8 mouse cellular contexts compared by ENCODE assay signal in the genomic region with DNA sequence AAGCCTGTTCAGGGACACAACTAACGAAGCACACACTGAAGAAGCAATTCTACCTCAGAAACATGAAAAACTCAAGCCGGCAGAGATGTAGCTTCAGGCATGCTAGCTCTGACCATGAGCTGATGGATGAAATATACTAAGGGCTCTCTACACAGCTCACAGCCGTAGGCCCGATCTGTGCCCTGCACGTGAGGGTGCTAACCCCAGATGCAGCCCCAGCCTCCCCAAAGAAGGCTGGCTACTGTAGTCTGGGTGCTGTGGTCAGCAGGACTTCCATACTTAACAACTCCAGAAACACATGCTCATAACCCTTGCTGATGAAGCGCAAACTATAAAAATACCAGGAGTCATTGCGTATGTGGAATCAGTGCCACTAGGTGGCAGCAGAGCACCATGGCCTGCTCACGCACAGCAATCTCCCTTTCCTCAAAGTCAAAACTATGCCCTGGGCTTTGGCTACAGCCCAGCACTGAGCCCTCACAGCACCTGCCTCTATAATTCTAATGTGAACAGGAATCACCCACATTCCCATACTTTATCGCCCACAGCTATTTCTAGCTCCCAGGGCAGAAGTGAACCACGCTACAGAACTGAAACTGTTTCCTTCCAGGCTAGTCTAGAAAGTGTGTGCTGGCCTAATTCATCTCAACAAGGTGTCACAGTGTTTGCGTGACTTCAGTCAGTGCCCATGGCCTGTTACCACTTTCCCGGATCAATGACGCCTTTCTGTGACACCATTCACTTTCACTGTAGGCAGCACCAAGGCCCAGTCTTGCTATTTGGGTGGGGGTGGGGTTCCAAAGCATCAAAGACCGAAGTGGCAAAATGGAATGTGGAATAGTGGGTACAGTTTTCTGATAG.
DNase-seq lines count a peak whose midpoint lies in the region; ATAC-seq and TF ChIP-seq lines count a peak whose summit lies in the region.

No protein-coding gene starts in this region.

- H3K4me1 ChIP-seq in hindbrain, embryonic 14.5 days (replicated peaks; ENCODE audit: control insufficient read depth, insufficient read depth, low read length) = no peaks in the 10 kb centered on the region
- H3K4me1 ChIP-seq in megakaryocyte, embryonic 14.5 days = peaks cover 15% of the 10 kb centered on the region

- H3K36me3 ChIP-seq in hindbrain, embryonic 14.5 days (replicated peaks; ENCODE audit: control insufficient read depth, insufficient read depth) = no peaks in the 10 kb centered on the region
- no peaks in the 10 kb centered on the region for H3K36me3 ChIP-seq in megakaryocyte, embryonic 14.5 days (replicated peaks; ENCODE audit: low read length)

- DNase-seq in Patski (ENCODE audit: low read depth, low spot score) = peak; percentile 43
- DNase-seq in cerebellum, adult 9-11 months = peak; percentile 87
- peak; percentile 63 to 81 for DNase-seq in frontal cortex, postnatal 14 days (ENCODE audit: low spot score in 2 of 2)
- peak; percentile 94 for DNase-seq in hindbrain, embryonic 14.5 days (ENCODE audit: low spot score)
- DNase-seq in layer of hippocampus, postnatal 14 days (ENCODE audit: low spot score in 2 of 2) = peak; percentile 87 to 90
- DNase-seq in right cerebral cortex, adult 2 months (ENCODE audit: low spot score in 2 of 2) = peak; percentile 91 to 93
- DNase-seq in urinary bladder, adult 2 months (ENCODE audit: low spot score) = peak; percentile 59

- H3K27me3 ChIP-seq in Patski = no peaks in the 10 kb centered on the region
- H3K27me3 ChIP-seq in hindbrain, embryonic 14.5 days (ENCODE audit: control insufficient read depth, insufficient read depth, low read length) = no peaks in the 10 kb centered on the region
- H3K27me3 ChIP-seq in megakaryocyte, embryonic 14.5 days (replicated peaks) = peaks cover 24% of the 10 kb centered on the region

- H3K27ac ChIP-seq in hindbrain, embryonic 14.5 days = no peak overlapping the region

- no peak overlapping the region for H3K9ac ChIP-seq in hindbrain, embryonic 14.5 days

- POLR2A ChIA-PET in Patski (lab: Charles Lee) = interaction anchor here (2.4 kb wide), 1 partner anchor 185 kb away, joined by 5 read pairs; no protein-coding TSS in a partner anchor

- H3K9me3 ChIP-seq in hindbrain, embryonic 14.5 days (ENCODE audit: control insufficient read depth, low read length) = no peaks in the 10 kb centered on the region
- no peaks in the 10 kb centered on the region for H3K9me3 ChIP-seq in megakaryocyte, embryonic 14.5 days

- in situ Hi-C loops in Patski (cut with MboI; ENCODE audit: low pct_unique_long_range_greater_than_20kb) = loop anchor here (5.0 to 10.0 kb wide), 4 partner anchors 182 to 419 kb away; a partner anchor contains a TSS

- no peak for ATAC-seq in Patski
- ATAC-seq in hindbrain, embryonic 14.5 days (ENCODE audit: low FRiP score) = peak; percentile 74; the same call in 1 of the 2 replicates

- H3K4me3 ChIP-seq in hindbrain, embryonic 14.5 days (replicated peaks; ENCODE audit: low read length) = no peak overlapping the region
- H3K4me3 ChIP-seq in megakaryocyte, embryonic 14.5 days (replicated peaks) = peak overlapping the region; percentile 12

- no peak overlapping the region for H3K4me2 ChIP-seq in hindbrain, embryonic 14.5 days (replicated peaks)

- CTCF ChIA-PET in Patski (lab: Charles Lee) = interaction anchor here (0.6 to 2.1 kb wide), 13 partner anchors 11 to 295 kb away, joined by 3 to 11 read pairs (median 4); no protein-coding TSS in a partner anchor

- peak; percentile 98 for TF ChIP-seq CTCF in Patski (IDR thresholded peaks at IDR 0.05)

- 62% methylated on average over 14 of the region's 14 CpGs for WGBS in hindbrain, embryonic 14.5 days

Comparison
In these comparisons a context has a peak if more than half of its experiments do, and no peak if none do; other contexts are left out.
1. DNase-seq: peak in every context shown above with its lines; median percentile 94 in hindbrain, embryonic 14.5 days; 92 in right cerebral cortex, adult 2 months; 88 in layer of hippocampus, postnatal 14 days; 87 in cerebellum, adult 9-11 months; 72 in frontal cortex, postnatal 14 days; 59 in urinary bladder, adult 2 months; 43 in Patski.